Mouse (Mus musculus) liver, embryonic 14.5 days (tissue): ENCODE results near the gene Tacc2.

Experiments used
- CTCF ChIP-seq: IDR thresholded peaks from 2 replicates; pipeline ENCODE4 v1.5.1; 2016; ENCODE audit warnings: antibody characterized with exemption, low read depth, control low read depth
- EP300 ChIP-seq: IDR thresholded peaks from 2 replicates; pipeline ENCODE4 v1.6.1; 2016; ENCODE audit warnings: antibody characterized with exemption, low read depth

GRCm38 (mm10) chr7:130629999-130630398 is 52.8 kb downstream of the Tacc2 start:
- TF ChIP-seq EP300: no peak
- TF ChIP-seq CTCF: no peak
